Mouse (Mus musculus): ENCODE results near the gene Olfr193.
"Not testable (repeated sequence)": the region's sequence is repeated elsewhere in the genome, so short reads cannot be mapped to it uniquely, and the experiment has no call there.

The Olfr193 gene

GRCm38 (mm10) chr16:59111781-59112180 is at the start of gene Olfr193:
Gene Olfr193, minus strand, starts transcription at chr16:59111881.
- no peak for DNase-seq

DNA sequence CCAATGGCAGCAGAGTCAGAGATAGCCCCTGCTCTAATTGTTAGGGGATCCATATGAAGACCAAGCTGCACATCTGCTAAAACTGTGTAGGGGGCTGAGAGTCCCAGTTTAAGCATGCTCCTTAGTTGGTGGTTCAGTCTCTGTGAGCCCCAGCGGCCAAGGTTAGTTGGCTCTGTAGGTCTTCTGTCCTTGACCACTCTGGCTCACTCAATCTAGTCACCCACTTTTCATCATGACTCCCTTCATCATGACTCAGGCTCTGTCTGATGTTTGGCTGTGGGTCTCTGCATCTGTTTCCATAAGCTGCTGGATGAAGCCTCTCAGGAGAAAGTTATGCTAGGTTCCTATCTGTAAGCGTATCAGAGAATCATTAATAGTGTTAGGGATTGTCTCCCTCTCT is 40.3 kb upstream of the Olfr193 start:
- DNase-seq, result no peak

GRCm38 (mm10) chr16:59146746-59147145 is 35.1 kb upstream of the Olfr193 start, which contains the start of gene Olfr195:
Gene Olfr195, plus strand, starts transcription at chr16:59147046.
- no peak for DNase-seq

GRCm38 (mm10) chr16:59141105-59141504 is 29.4 kb upstream of the Olfr193 start:
- DNase-seq, result no peak

- DNase-seq, result no peak
Measured at GRCm38 (mm10) chr16:59130740-59131139, 19.1 kb upstream of the Olfr193 start.

DNA sequence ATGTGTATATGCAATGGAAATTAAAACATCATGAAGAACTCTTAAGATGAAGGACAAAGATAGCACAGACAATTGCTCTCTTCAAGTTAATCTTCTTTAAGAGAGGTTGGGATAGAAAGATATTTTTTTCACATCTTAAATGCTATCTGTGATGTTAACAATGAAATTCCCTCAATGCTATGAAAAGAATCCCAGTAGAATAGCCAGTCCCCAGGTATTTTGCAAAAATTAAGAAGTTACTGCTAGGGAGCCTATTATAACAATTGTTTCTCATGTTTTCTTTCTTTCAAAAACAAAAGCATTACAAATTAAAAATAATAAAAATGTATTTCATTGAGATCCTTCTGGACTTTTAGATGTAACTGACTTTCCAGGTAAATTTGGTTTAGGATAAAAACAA is 9.3 kb upstream of the Olfr193 start, which contains the start of gene Olfr194:
TSS of gene Olfr194 (minus strand) at position 101 of the 400 bp plus-strand sequence.
- DNase-seq, result no peak

GRCm38 (mm10) chr16:59108522-59108921 is 3.2 kb downstream of the Olfr193 start:
- not testable (repeated sequence) for DNase-seq

DNA sequence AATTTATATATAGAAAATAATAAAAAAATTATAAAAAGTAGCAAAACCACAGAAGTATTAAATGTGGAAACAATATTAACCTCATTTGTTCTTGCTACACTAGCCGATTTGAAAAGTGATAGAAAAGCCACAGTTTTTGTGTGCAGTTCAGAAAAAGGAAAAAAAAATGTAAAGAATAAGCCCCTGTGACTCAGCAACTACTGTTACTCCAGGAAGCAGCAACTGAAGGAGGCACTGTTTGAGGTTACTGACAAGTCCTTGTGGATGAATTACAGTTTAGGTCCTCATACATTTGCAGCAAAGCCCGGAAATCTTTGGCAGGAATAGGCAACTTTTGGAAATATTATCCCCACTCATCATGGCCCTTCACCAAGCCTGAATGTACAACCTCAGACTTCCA is 6.4 kb downstream of the Olfr193 start:
- no peak for DNase-seq

- DNase-seq, result not testable (repeated sequence)
Measured at GRCm38 (mm10) chr16:59089722-59090121, 22.0 kb downstream of the Olfr193 start, which contains the start of gene Olfr191. Gene Olfr191, minus strand, starts transcription at chr16:59089822.

- DNase-seq, result not testable (repeated sequence)
Measured at GRCm38 (mm10) chr16:59081113-59081512, 30.6 kb downstream of the Olfr193 start.

DNA sequence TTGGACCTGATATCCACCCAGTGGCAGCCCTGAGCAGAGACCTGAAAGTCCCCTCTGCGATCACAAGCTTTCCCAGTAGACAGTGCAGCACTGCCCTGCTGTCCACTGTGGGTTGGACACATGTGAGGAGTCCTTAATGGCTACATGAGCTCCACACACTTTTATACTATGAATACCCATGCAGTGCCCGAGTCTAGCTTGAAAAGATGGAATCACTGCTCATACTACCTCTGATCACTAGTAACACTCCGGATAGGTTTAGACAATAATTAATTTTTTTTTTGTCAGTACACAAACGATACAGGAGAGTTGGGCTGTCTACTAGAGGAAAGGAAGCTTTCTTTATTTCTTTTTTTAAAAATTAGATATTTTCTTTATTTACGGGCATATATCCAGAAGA is 33.8 kb downstream of the Olfr193 start, which contains the start of gene Olfr190:
TSS of gene Olfr190 (minus strand) at position 101 of the 400 bp plus-strand sequence.
- DNase-seq, result no peak

GRCm38 (mm10) chr16:59073520-59073919 is 38.2 kb downstream of the Olfr193 start:
- DNase-seq, result no peak

DNA sequence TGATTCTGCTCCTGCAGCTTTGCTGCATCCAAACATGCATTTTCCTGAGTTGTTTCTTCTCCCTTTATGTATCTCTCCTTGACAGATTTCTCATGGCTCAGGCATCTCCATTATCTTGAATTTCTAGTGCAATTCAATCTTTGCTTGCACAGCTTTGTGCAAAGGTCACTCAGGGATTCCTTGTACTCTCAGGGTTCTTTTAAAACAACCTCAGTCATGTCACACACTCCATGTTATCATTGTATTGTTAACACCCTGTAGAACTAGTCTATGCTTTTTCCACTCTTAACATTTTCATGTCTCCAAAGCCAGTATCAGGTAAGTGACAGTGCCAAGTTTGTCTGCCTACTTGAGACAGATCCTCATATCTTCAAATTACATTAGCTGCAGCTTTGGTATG is 39.9 kb downstream of the Olfr193 start:
- no peak for DNase-seq

DNA sequence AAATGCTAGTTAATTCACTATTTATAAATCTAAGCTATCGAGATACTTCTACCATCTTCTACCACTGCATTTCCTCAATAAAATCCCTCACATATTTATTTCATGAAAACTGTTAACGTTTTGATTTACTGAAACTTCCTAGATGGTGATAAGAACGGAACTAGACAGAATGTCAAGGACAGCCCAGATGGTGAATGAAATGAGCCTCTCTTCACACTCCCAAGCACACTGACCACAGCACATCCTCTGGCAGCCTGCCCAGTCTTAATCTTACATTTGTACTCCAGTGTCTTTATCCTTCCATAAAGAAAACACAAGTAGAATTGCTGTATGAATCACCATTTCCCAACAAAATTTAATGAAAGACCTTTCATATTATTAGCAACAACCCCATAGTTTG is 49.3 kb downstream of the Olfr193 start:
- not testable (repeated sequence) for DNase-seq
